Mouse (Mus musculus): ENCODE results near the gene Thada.

DNA sequence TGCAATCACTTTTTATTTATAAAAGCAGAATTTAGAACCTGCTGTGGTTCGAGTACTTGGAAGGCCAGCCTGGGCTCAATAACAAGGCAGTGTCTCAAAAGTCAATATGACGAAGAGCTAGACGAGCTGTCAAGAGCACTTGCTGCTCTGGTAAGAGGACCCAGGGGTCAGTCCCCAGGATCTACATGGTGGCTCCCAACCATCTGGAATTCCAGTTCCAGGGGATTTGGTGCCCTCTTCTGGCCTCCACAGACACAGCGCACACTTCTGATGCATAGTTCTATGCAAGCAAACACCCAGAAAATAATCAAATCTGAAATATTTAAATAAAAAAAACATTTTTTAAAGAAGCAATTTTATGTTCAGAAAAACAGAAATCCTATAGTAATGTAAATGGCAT lies 45.0 kb downstream of the Thada start:
- TF ChIP-seq CTCF (conservative IDR thresholded peaks at IDR 0.05; ENCODE audit: insufficient read depth, insufficient read length, low read depth, low read length): peak; percentile 36; the same call in 1 of the 2 replicates
- TF ChIP-seq POLR2A (IDR thresholded peaks at IDR 0.05; ENCODE audit: low read depth, low read length): no peak
